Mouse (Mus musculus): ENCODE data around the gene Slc1a3.

Slc1a3 gene

DNA sequence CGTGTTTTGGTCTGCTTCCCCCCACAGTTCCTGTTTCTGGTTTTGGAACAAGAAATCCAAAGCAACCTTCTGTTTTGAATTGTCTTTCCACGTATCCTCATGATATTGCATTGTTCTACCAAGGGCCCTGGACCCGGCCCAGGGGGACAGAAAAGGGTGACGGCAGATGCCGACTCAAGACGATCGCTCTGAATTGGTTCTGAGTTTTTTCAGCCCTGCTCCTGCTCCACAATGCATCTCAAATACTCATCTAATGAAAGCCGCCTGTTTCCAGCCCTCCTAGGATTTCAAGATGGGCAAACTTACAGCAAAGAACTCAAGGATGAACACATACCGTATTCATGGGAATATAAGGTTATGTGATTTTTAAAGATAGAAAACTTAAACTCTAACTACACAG is 55.3 kb downstream of the Slc1a3 start:
- no peak for DNase-seq

- DNase-seq, result no peak
Measured at GRCm38 (mm10) chr15:8652637-8653036, 57.9 kb downstream of the Slc1a3 start.

DNA sequence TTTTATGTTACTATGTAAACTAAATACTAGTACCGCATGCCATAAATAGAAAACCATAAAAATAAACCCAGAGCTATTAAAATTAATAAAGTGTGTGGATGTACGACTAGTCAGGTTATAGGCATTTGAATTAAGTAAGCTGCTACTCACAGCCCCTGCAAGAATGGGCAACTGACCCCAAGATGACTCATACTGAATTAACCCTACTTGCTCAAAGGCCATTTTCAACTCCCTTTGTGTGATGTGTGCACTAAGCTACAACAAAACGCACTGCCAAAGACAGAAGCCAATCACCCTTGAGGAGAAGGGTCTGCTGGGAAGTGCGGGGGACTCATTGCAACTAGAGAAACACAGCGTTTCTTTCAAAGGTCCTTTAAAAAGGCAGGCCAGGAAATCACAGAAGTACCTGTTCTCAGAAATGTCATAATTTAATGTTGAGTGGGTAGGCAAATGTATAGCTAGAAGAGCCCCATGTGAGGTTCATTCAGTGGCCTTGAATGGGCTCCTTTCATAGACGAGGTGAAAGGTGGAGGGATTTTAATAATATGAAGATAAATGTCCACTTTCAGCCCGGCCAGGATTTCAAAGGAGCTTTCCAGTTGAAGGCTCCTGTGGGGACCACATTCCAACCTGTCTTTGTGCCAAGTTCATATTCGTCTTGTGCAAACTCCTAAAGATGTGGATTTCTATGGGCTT is 66.4 kb downstream of the Slc1a3 start:
- no peak for DNase-seq

GRCm38 (mm10) chr15:8639856-8640255 is 70.7 kb downstream of the Slc1a3 start:
- DNase-seq, result no peak

DNA sequence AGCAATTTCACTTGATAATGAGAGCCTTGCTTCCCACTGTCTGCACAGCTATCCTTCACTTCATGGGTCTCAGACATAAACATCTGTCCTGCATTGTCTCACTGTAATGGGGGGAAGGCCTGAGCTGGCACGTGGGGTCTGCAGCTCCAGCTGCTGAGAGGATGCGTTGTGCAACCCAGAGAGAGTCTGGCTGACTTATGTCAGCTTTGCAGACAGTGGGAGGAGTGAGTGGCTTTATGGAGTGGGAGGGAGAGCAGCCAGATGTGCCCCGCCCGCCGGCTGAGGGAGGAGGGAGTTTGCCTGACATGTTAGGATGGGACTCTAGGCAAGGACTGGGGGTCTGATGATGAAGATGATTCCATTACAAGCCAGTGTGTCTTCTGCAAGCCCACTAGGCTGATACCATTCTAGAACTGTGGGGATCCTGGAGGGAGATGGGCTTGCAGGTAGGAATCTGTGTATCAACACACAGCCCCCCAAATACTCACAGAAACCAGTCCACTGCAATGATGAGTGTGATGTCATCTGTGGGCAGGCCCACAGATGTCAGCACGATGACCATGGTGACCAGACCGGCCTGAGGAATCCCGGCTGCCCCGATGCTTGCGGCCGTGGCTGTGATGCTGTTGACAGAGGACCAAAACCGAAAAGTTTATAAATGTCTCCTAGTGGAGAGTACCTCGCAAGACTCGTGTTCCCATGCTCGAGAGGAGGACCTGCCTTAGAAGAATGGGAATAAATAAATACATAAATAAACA is 71.8 kb downstream of the Slc1a3 start:
- DNase-seq, result no peak

DNA sequence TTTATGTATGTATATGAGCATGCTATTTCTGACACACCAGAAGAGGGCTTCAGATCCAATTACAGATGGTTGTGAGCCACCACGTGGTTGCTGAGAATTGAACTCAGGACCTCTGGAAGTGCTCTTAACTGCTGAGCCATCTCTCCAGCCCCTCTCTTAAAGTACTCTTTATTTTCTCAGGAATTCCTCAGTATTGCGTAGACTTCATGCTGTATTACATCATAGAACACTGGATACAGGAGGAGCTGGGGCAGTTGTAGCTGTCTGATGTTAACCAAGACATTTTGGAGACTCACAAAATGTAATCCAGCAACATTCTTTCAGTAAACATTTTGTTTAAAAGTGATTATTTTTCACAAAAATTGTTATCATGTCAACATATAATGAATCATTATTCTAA is 73.3 kb downstream of the Slc1a3 start:
- DNase-seq, result no peak

DNA sequence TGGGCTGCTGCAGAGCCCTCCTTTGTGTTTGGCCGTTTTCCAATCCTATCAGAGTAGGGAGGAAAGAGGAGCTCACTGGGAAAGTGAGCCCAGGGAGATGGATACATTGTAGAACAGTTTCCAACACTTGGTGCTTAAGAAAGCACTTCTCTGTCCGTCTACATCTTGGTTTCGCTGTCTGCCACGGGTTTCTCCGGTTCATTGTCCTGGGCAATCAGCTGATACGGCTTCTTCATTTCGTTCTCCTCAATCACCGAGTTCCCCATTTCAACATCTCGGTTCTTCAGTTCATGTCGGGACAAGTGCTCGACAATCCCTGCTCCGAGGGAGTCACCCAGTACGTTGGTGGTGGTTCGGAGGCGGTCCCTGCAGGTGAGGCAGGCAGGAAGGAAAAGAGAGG is 74.6 kb downstream of the Slc1a3 start:
- DNase-seq, result no peak

GRCm38 (mm10) chr15:8634807-8635206 is 75.8 kb downstream of the Slc1a3 start:
- no peak for DNase-seq

GRCm38 (mm10) chr15:8634355-8634754 is 76.2 kb downstream of the Slc1a3 start:
- no peak for DNase-seq

- peak; percentile 86 for DNase-seq
Measured at GRCm38 (mm10) chr15:8633375-8633774, 77.2 kb downstream of the Slc1a3 start.

DNA sequence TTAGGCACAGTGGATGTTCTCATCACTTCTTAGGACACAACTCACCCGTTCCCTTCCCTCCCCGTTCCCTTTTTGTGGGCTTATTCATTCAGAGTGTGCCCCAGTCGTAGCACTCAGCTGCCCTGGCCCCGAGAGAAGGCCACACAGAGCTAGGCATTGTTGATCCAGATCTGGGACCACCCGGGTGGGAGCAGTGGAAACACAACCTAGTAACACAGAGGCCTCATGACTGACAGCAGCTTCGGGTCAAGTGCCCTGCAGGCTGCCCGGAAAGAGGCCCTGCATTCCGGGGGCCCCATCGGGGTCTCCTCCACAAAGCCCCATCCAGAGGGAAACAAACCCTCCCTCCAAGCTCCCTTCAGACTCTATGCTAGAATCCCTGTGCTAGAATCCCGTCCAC is 78.2 kb downstream of the Slc1a3 start:
- no peak for DNase-seq

GRCm38 (mm10) chr15:8629317-8629831 is 81.2 kb downstream of the Slc1a3 start:
- DNase-seq, result peak; percentile 71

DNA sequence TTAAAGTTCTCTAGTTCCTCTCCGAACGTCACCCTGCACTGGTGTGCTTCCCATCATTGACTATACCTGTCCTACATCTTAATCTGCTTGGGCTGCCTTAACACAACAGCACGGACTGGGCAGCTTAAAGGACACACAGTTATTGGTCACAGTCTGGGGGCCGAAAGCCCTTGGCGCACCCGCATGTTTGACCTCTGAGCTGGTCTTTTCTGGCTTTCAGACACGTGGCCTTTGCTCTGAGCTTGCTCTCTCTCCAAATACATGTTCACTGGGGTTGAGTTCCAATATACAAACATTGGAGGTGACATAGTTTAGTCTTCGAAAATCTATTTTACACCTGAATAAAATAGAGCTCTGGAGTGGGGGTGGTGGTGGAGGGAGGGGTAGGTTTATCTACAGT is 82.4 kb downstream of the Slc1a3 start:
- DNase-seq, result no peak

DNA sequence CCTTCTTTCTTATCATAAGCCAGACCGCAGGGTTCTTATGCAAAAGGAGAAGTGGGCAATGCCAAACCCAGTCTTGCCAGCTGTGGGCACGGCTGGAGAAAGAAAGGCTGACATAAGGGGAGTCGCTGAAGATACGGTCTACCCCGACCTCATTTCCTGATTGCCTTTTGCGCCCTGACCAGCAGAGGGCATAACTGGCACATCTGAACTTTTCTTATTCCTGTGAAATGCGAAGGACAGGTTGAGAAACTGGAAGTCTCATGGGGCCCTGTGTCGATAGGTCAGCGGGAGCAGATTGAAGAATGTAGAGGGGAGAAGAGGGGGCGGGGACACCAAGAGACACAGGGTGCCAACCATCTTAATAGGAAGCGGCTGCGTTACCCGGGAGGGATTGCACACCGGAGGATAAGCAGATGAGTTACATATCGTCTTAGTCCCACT is 83.4 kb downstream of the Slc1a3 start:
- DNase-seq, result peak; percentile 80

DNA sequence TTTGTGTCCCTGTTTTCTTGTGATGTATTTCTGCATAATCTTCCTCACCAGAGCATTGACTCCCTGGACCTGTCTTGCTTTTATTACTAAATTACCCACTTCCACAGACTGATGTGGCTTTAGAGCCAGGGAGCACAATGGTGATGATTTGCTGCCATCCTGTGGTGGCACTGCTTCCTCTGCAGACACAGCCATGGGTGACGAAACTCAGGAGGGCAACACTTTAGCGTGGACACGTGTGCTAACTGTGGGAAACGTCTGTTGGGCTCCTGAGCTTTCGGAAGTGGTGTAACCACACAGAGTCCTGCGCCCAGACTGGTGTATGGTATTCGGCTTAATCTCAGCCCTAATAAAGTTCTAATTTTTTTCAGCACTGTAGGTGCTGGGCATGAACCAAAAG is 85.2 kb downstream of the Slc1a3 start:
- DNase-seq, result peak; percentile 80

DNA sequence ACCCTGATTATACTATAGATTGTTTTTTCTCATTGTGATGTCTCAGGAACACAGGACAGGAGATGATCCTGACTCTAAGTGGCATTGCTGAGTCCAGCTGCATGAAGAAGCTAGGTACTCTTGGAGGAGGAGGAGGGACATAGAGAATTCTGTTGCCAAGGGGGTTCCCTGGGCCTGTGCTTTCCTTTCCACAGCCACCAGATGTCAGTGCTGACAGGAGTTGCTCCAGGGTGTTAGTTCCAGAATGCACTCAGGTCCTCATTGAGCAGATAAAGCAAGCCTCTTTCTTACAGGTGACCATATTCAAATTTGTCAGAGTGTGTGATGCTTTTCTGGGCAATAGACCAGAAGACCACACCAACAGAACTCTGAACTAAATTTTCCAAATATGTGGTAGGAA is 86.7 kb downstream of the Slc1a3 start:
- peak; percentile 27 for DNase-seq

GRCm38 (mm10) chr15:8619479-8620026 is 91.0 kb downstream of the Slc1a3 start:
- DNase-seq, result no peak

- DNase-seq, result no peak
Measured at GRCm38 (mm10) chr15:8616290-8616689, 94.3 kb downstream of the Slc1a3 start.

GRCm38 (mm10) chr15:8615511-8616224 is 94.9 kb downstream of the Slc1a3 start:
- DNase-seq, result no peak

DNA sequence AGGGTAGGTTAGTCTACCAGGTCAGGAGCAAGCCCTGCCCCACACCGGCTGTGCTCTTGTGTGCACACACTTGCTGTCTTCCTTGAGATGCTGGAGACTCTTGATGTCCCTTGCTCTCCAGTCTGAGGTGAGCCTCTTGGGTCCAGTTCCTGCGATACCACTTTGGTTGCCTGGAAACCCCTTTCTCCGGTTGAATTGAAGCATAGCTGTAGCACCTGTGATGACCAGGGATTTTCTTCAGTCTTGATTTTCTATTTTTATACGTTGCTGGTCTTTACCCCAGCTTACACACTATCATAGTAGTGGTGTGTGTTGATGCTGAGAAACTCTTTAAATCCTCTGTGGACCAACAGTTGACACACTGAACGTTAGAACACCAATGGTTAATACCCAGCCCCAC is 95.9 kb downstream of the Slc1a3 start:
- DNase-seq, result no peak

DNA sequence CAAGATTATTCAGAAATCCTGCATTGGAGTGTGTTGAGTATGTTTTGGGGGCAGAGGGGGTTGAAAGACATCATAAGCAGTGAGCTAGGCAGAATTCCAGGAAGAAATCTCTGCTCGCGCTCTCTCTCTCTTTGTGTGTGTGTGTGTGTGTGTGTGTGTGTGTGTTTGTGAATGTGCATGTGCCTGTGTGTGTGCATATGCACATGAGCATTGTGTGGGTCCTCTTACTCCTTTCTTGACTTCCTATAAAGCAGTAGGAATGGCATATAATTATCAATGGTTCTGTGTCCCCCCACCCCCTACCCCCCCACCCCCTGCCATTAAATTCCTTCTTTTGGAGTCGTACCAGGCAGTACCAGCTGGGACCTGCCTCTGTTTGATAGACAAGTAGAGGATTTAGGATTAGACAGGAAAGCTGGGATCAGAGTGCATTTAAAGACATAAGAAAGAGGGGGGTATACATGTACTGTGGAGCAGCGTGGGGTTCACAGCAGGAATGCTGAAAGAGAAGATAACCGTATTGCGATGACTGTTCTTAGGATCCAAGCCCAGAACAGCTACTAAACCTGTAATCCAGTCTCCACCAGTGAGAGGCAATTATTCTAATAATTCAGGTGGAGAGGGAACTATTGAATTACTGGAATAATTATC is 104.9 kb downstream of the Slc1a3 start:
- no peak for DNase-seq

GRCm38 (mm10) chr15:8602362-8602761 is 108.2 kb downstream of the Slc1a3 start:
- no peak for DNase-seq
